Mouse (Mus musculus) heart, postnatal 10 days (tissue): ENCODE data around the gene Gcn1l1. TPM values are rescaled to one million over a fixed set of nuclear protein-coding genes. Genes with fewer than 3 reads are reported as not detected.
"Not testable (repeated sequence)": the region's sequence is repeated elsewhere in the genome, so short reads cannot be mapped to it uniquely, and the experiment has no call there.

Source experiments
- DNase-seq, 2 experiments: peaks; one replicate each; pipeline ENCODE4 v3.0.0; 2021
- intact Hi-C: fragments of 180-260 bp; cut with DNase I; formaldehyde crosslinking; loops from one replicate; pipeline ENCODE4 v1.15.1; 2025
- total RNA-seq, 2 experiments: library from RNA; stranded (reverse); gene quantifications; 2 replicates each; pipeline ENCODE4 v1.2.3; 2021

The Gcn1l1 gene
- total RNA-seq, 2 experiments from 2014 or later = 47.2 to 51.7 TPM

DNA sequence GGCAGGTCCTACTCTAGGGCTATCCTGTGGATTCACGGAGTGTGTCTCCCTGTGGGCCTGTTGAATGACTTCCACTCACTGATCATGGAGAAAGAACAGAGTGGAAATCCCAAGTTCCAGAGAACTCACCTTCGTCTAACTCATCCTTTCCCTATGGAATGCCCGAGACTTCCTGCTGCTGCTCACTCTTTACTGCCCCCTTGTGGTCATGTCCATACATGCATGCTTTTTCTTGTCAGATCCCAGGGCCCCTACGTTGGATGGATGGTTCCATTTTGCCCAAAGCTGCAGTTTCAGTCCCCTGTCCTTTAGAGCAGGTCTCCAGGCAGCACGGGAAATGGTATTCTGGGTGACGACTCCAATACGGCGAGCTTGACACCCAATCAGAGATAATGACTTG is 8.8 kb upstream of the Gcn1l1 start:
- DNase-seq = peak; percentile 81 to 89
- intact Hi-C loops = loop anchor here (1.0 kb wide), 1 partner anchor 50 kb away; the partner anchor contains the start of gene Pxn

DNA sequence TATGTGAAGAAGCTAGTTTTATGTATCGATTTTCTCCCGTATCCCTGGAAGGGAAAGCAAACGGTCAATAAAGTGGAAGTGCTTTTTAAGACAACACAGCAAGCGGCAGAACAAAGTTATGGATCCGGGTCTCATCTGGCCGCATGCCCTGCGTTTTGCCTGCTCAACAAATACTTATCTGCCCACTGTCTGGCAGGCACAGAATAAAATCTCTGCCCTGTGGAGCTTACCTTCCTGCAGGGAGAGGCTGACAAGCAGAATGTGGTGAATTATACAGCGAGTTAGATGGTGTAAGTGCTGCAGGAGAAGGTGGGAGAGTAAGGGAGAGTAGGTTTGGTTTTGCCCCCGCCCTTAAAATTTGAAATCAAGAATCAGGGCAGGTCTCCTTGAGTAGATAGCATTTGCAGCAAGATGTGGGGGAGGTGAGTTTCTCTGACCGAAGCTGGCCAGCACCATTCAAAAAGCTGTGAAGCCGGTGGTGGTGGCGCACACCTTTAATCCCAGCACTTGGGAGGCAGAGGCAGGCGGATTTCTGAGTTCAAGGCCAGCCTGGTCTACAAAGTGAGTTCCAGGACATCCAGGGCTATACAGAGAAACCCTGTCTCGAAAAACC is 6.8 kb upstream of the Gcn1l1 start:
- no peak for DNase-seq
- intact Hi-C loops = no loop called here

DNA sequence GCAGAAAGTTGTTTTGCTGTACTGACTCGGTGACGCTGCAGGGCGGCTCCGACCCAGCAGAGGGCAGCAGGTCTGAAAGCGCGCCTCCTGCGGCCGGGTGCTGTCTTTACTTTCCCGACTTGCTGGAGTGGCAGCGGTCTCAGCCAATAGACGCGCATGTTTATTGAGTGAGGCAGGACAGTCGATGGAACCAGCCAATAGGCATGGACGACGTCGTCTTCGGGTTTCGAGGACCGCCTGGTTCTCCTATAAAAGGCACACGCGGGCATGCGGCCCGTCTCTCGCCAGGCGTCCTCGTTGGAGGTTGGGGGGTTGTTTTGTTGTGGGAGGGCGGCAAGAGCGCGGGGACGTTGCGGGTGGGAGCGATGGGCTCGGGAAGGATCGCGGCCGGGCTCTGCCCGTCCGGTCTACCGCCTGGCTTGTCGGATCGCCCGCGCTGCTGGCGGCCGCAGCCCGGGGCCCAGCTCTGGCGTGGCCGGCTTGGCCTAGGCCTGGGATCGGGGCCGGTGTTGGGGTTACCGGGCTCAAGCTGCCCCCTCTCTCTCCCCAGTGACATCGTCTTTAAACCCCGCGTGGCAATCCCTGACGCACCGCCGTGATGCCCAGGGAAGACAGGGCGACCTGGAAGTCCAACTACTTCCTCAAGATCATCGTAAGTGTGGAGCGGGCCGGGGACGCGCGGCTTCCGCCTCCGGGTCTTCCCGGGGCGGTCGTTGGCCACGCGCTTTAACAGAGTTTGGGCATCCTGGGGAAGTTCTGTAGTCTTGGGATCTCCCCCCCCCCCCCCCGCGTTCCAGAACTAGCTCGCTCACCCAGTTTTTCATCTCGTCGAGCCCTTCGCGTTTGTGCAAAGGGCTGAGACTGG is 5.6 kb upstream of the Gcn1l1 start, which contains the start of gene Rplp0:
Rplp0 (plus strand) TSS at position 231 of the 865 bp plus-strand sequence.
- intact Hi-C loops = no loop called here
- peak; percentile 100 for DNase-seq

DNA sequence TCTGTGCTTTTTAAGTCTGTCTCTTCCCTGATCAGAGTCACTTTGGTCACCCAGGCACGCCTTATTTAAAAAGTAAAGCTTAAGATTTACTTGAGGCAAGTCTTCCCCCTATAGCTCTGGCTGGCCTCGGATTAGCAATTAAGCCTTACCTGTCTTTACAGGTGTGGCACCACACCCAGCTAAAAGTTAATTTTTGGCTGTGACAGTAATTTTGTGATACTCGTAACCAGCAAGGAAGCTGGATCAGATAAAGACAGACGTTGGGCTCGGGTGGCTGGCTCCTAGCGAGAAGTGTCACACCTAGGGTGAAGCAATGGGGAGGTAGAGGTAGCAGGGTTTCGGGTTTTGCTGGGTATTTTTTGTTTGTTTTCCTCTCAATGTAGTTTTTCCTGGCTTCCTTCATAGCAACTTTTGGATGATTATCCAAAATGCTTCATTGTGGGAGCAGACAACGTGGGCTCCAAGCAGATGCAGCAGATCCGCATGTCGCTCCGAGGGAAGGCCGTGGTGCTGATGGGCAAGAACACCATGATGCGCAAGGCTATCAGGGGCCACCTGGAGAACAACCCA is 4.6 kb upstream of the Gcn1l1 start:
- intact Hi-C loops = no loop called here
- no peak for DNase-seq

DNA sequence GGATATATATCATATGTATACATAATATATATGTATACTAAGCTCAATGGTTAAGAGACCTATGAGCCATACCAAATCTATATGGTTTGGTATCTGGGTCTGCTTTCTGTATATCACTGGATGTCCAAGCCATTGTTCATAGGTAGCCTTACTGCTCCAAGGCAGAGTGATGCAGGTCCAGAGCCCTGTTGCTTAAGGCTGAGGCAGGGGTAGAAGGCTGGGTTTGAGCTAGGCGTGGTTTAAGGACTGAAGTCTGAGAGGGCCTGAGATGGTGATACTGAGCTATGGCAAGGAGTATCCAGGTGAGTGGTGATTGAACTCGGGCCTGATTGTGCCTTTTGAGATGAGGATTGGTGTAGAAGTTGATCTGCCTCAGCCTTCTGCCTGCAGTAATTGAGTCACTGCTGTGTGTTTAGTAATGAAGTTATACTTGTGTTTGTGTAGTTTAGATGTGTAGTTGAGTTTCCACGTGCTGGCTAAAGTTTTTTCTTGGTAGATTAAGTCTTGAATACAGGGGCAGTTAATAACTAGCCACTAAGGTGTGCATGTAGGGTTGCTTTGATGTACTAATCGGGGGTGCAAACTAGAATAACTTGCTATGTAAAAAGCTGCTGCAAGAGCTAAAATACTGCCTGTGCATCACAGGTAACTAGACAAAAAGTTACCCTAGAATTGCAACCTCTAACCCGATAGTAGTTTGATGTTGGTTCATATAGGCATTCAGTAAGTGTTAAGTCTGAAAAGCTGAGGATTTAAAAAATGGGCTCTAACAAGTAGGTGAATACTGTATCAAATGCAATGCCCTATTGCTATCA is 1.1 kb upstream of the Gcn1l1 start:
- DNase-seq = no peak
- intact Hi-C loops = no loop called here

DNA sequence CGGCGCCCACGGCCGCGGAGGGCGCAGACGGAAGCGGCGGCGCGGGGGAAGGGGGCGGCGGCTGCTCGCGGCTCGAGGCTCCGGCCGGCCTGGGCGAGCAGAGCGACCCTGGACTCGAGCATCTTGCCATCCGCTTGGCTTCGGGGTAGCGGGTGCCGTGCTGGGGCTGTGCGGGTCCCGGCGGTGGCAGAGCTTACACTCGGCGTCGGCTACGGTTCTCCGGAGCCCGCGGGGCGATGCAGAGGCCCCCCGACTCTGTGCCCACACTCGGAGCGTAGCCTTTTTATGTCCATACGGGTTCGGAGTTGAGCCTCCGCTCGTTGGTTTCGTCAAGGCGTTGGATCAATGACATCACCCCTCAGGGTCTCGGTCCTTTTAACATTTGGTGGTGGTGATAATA is 349 bp downstream of the Gcn1l1 start:
- intact Hi-C loops = no loop called here
- no peak for DNase-seq

DNA sequence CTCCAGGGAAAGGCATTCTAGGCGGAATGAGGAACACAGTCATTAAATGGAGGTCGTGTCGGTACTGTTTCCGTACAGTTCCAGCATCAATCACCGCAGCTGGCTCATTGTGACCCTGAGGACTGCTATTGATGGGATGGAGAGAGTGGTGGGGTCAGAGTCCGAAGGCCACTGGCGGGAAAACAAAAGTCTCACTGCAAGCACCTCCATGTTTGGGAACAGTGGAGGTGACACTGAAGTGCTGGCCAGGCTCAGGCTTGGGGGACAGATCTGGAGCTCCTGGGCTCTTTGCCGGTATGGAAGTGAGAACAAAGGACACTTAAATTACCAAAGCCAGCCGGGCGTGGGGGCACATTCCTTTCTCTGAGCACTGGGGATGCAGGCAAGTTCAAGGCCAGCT is 3.6 kb downstream of the Gcn1l1 start:
- intact Hi-C loops = no loop called here
- DNase-seq = no peak

DNA sequence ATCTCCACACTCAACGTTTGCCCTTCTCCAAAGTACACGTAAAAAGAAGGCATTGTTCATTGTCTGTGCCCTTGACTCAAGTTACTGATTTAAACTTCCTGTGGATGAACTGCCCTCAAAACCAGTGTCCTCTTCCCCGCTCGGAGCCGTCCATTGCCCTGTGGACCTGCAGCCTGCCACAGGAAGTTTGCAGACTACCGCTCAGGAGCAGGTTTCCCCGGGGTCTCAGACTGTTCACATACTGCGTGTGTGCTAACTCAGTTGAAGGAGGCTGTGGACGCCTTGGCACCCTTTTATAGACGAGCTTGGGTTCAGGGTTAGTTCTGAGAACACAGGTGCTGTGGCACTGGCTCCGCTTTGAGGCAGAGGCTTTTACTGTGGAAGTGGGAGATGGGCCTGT is 4.3 kb downstream of the Gcn1l1 start:
- intact Hi-C loops = no loop called here
- no peak for DNase-seq

DNA sequence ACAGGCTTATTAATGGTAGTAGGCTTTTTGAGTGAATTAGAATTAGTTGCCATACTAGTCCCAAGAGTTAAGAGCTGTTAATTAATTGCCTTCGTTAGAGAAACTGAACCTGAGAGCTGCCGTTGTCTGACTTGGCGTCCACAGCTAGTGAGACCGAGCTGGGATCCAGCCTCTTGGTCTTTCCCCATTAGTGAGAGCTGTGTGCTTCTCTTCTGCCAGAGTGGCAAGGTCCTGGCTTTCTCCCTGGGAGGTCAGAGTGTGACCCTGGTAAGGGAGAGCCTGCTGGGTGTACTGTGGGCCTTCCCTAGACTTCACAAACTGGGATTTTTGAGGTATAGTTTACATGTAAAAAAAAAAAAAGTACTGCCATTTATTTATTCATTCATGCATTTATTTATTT is 4.7 kb downstream of the Gcn1l1 start:
- intact Hi-C loops = no loop called here
- DNase-seq = no peak

DNA sequence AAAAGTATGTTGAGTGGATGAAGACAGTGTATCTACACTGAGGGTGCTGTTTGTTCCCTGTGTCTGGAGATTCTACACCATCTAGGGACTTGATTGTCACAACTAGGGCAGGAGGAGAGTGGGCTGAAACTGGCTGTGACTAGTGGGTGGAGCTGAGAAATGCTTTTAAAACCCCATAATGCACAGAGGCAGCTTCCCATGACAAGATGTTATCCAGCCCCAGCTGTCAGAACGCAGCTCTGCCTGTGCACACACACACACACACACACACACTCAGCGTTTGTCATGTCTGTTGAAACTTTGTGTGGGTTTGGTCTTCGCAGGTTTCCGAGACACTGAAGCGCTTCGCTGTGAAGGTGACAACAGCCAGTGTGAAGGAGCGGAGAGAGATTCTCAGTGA is 6.0 kb downstream of the Gcn1l1 start:
- intact Hi-C loops = no loop called here
- DNase-seq = no peak

DNA sequence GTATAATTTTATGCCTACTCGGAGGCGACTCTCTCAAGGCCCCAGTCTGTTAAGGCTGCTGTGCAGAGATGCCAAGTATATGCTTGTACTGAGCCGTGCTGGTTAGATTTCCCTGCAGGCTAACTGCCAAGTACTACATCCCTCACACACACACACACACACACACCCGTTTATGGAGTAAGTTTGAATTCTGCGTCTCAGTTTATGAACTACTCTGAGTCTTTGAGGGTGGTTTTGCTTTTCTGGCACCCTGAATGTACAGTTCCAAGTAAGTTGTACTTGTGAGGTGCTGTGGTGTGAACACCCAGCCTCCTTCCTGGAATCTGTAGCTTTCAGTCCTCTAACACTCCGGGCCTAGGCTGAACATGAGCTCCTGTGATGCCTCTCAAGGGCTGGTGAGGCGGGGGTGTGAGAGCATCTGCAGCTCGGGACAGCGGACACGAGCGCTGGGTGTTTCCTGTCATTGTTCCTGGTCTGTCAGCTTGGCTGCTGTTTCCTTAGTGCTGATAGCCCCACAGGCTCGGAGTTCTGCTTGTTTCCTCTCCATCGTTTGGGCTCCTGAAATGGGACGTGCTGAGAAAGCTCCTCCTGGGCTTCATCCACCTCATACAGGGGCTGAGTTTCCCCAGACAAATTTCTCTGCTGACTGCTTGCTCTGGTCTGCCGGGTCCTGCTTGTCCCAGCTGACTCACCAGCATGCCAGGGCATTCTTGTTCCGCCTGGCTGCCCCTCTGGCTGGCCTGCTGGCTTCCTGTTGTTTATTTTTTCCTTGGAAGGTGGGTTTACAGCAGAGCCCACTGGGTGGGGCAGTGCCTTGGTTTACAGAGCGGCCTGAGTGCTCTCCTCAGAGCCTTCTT is 7.9 kb downstream of the Gcn1l1 start:
- peak; percentile 68 to 73 for DNase-seq
- intact Hi-C loops = no loop called here

DNA sequence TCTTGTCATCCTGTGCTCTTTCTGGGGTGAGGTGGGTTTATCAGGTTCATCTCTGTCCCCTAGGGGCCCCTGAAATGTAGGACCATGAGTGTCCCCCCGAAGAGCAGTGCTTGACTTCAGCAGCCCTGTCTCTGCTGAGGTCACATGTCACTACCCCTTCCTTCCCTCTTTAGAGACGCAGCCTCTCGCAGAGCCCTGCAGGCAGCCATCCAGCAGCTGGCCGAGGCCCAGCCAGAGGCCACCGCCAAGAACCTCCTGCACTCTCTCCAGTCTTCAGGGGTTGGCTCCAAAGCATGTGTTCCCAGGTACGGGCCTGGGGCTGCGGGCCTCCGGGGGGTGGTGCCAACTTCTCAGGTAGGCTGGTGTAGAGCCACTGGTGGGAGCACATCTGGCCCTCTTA is 9.9 kb downstream of the Gcn1l1 start:
- DNase-seq = peak; percentile 87 to 89
- intact Hi-C loops = no loop called here

DNA sequence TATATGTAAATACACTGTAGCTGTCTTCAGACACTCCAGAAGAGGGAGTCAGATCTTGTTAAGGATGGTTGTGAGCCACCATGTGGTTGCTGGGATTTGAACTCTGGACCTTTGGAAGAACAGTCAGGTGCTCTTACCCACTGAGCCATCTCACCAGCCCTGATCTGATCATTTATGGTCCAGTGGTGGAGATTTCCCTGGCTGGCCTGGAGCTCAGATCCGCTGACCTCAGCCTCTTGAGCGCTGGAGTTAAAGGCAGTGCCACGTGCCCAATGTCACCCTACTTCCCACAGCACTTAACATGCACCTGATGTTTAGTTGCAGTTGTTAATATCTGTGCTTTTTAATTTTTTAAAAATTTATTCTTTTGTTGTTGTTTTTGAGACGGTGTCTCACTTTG is 12.6 kb downstream of the Gcn1l1 start:
- intact Hi-C loops, DNase-seq: not testable (repeated sequence)

DNA sequence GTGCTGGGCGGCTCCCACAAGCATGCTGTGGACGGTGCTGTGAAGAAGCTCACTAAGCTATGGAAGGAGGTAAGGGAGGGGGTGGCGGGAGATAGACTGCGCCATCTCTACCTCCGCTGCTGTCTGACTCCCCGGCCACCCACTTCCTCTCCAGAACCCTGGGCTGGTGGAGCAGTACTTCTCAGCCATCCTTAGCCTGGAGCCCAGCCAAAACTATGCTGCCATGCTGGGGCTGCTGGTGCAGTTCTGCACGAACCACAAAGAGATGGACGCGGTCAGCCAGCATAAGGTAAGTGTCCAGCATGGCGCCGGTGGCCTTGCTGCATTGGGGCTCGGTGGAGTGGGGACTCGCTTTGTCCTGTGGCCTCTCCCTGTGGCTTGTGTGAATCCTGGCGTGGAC is 13.9 kb downstream of the Gcn1l1 start:
- intact Hi-C loops = no loop called here
- DNase-seq = no peak

DNA sequence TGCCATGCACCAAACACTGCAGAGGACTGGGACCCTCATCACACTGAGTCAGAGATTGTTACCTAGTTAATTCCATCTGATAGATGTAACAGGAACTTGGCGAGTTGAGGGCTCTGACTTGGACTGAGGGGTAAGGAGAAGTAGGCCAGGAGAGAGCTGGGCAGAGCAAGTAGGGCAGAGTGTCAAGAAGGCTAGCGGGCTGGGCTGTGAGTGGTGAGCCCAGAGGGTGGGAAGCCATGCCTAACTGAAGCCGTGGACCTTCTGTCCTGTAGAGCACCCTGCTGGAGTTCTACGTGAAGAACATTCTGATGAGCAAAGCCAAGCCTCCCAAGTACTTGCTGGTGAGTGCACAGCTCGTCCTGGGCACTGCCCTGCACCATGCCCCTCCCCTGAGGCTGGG is 14.3 kb downstream of the Gcn1l1 start:
- no peak for DNase-seq
- intact Hi-C loops = no loop called here

DNA sequence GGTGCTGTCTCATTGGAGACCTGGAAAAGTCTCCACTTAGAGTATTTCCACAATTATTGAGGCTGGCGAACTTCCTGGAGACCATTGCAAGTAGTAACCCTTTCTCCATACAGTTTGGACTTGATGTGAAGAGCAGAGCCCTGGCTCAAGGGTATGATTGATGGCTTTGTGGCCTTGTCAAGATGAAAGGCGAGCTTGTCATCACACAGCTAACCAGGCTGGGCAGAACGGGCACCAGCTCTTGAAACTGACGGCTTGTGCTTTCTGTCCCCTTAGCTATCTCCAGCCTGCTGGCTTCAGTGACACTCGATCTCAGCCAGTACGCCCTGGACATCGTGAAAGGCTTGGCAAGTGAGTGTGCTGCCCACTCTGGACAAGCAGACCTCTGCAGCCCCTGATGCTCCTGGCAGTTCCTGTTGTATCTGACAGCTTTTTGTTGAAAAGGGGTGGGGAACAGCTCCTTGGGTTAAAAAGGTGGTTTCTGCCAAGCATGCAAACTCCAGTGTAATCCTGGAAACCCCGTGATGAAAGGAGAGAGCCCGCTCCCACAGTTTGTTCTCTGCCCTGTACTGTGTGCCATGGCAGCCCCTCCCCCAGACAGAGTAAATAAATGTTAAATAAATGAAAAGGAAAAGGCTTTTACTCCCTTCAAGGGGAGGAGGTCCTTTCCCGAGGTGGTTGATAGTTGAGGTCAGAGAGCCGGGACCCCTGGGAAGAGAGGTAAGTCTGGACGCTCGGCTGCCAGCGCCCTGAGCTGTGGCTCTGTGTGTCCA is 15.4 kb downstream of the Gcn1l1 start:
- intact Hi-C loops = no loop called here
- DNase-seq = no peak

DNA sequence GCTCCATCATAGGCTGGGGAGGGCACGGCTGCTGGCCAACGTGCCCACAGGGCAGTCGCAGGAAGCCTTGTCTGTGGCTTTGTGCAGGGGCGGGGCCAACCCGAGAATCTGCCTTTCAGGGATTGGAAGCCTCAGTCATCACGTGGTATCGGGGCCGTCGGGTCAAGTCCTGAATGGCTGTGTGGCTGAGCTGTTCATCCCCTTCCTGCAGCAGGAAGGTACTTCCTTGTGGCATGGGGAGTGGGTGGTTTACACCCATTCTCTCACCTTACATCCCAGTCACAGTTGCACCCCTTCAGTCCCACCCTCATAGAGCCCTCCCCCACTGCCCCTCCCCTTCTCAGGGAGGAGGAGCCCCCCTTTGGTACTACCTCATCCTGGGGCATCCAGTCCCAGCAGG is 16.6 kb downstream of the Gcn1l1 start:
- intact Hi-C loops = no loop called here
- DNase-seq = no peak

DNA sequence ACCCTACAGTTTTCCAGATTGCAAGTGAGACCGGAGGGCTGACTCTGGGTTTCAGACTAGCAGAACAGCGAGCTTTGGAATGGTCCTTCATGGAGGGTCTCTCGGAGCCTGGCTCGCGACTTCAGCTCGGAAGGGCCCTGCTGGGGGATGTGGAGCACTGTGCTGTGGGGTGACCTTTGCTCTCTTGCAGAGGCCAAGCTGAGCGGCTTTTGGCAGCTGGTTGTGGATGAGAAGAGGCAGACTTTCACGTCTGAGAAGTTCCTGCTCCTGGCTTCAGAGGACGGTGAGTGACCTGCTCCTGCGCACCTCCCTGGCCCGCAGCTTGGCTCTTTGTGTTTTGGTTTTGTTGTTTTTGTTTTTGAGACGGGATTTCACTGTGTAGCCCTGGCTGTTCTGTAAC is 20.6 kb downstream of the Gcn1l1 start:
- no peak for DNase-seq
- intact Hi-C loops = no loop called here

DNA sequence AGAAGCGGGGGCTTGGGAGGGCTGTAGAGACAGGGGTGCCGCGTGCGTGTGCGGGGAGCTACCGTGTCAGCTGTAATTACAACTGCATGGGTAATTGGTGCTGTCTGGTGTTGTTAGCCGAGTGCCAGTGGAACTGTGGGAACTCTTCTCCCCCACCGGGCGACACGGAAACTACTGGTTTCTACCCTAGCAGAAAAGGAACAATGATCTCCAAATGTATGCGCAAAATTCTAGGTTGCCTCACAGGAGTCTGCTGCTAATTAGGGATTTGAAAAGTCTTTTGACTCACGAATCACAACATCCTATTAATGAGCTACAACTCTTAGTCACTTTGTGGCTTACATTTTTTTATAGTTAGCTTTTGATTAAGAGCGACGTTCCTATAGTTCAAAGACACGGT is 21.1 kb downstream of the Gcn1l1 start:
- intact Hi-C loops = no loop called here
- no peak for DNase-seq
